Mouse (Mus musculus): ENCODE measurements around the gene Csf2rb. TPM values are rescaled to one million over a fixed set of nuclear protein-coding genes. Genes with fewer than 3 reads are reported as not detected.

The Csf2rb gene
- not detected for polyA plus RNA-seq (2017; shearing (Covaris generic))

GRCm38 (mm10) chr15:78325671-78326339 lies at the start of gene Csf2rb:
Gene Csf2rb, plus strand, starts transcription at chr15:78325752.

GRCm38 (mm10) chr15:78305341-78305933 lies 20.1 kb upstream of the Csf2rb start, which contains the start of gene Csf2rb2:
Gene Csf2rb2, minus strand, starts transcription at chr15:78305721.

DNA sequence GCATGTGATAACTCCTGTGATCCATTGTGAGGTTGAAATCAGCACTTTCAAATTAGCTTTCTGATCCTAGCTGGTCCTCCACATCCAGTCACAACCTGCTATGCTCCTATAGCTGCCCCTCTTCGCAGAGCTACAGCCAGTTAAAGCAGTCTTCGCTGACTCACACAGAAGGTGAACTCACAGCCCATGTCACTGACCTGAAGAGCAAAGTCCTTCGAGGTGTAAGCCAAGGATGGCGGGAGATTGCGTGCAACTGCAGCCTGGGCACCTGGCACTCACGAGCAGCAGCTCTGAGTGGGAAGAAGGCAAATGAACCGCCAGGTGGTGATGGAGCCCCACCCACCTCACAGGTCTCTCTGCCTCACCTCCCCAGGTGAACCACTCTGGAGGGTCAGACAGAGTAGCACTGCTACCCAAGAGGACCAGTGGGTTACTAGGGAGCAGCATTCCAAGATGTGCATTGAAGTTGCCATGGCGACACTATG lies 70.0 kb downstream of the Csf2rb start, which contains the start of gene Tex33:
Gene Tex33 (minus strand): TSS at position 435 of the 485 bp plus-strand sequence.

Other genes starting within 250 kb of the Csf2rb start
- not detected for gene Cacng2, start 205.7 kb upstream of the Csf2rb start, polyA plus RNA-seq (2017; shearing (Covaris generic))
- gene Ift27, start 151.6 kb upstream of the Csf2rb start, polyA plus RNA-seq (2017; shearing (Covaris generic)) = 40.1 TPM
- not detected for gene Pvalb, start 119.4 kb upstream of the Csf2rb start, polyA plus RNA-seq (2017; shearing (Covaris generic))
- gene Ncf4, start 81.0 kb upstream of the Csf2rb start, polyA plus RNA-seq (2017; shearing (Covaris generic)) = 94.7 TPM
- not detected for gene Csf2rb2, start 20.0 kb upstream of the Csf2rb start, polyA plus RNA-seq (2017; shearing (Covaris generic))
- gene Tex33, start 70.2 kb downstream of the Csf2rb start, polyA plus RNA-seq (2017; shearing (Covaris generic)) = not detected
- gene Tst, start 80.2 kb downstream of the Csf2rb start, polyA plus RNA-seq (2017; shearing (Covaris generic)) = 0.36 TPM
- 5.0 TPM for gene Mpst, start 80.7 kb downstream of the Csf2rb start, polyA plus RNA-seq (2017; shearing (Covaris generic))
- gene Kctd17, start 102.8 kb downstream of the Csf2rb start, polyA plus RNA-seq (2017; shearing (Covaris generic)) = 16.4 TPM
- gene Tmprss6, start 142.9 kb downstream of the Csf2rb start, polyA plus RNA-seq (2017; shearing (Covaris generic)) = not detected
- 461 TPM for gene Il2rb, start 169.5 kb downstream of the Csf2rb start, polyA plus RNA-seq (2017; shearing (Covaris generic))
- gene C1qtnf6, start 205.7 kb downstream of the Csf2rb start, polyA plus RNA-seq (2017; shearing (Covaris generic)) = 0.85 TPM
- gene Sstr3, start 218.9 kb downstream of the Csf2rb start, polyA plus RNA-seq (2017; shearing (Covaris generic)) = not detected
- 1,705 TPM for gene Rac2, start 247.0 kb downstream of the Csf2rb start, polyA plus RNA-seq (2017; shearing (Covaris generic))